Mouse (Mus musculus): ENCODE measurements around the gene Ldb3.

The Ldb3 gene

GRCm38 (mm10) chr14:34590017-34590570, 1.6 kb upstream of the Ldb3 start:
- DNase-seq = no peak

- no peak for DNase-seq
These were observed 767 bp upstream of the Ldb3 start for GRCm38 (mm10) chr14:34589185-34589713.

- no peak for DNase-seq
These were observed 477 bp downstream of the Ldb3 start for GRCm38 (mm10) chr14:34588005-34588404.

- no peak for DNase-seq
These were observed 1.6 kb downstream of the Ldb3 start for GRCm38 (mm10) chr14:34586871-34587270.

GRCm38 (mm10) chr14:34585358-34586105, 3.0 kb downstream of the Ldb3 start:
- DNase-seq = no peak

GRCm38 (mm10) chr14:34582740-34583427, 5.6 kb downstream of the Ldb3 start:
- DNase-seq = no peak

GRCm38 (mm10) chr14:34576858-34577257, 11.6 kb downstream of the Ldb3 start:
- no peak for DNase-seq

GRCm38 (mm10) chr14:34574068-34574467, 14.4 kb downstream of the Ldb3 start:
- no peak for DNase-seq

- DNase-seq = no peak
These were observed 15.1 kb downstream of the Ldb3 start for GRCm38 (mm10) chr14:34573348-34573913.

GRCm38 (mm10) chr14:34571610-34572387, 16.7 kb downstream of the Ldb3 start:
- no peak for DNase-seq

GRCm38 (mm10) chr14:34570903-34571302, 17.6 kb downstream of the Ldb3 start:
- DNase-seq = no peak

GRCm38 (mm10) chr14:34570294-34570693, 18.2 kb downstream of the Ldb3 start:
- DNase-seq = peak; percentile 86

GRCm38 (mm10) chr14:34569534-34570194, 18.8 kb downstream of the Ldb3 start:
- no peak for DNase-seq

- DNase-seq = no peak
These were observed 19.9 kb downstream of the Ldb3 start for GRCm38 (mm10) chr14:34568626-34569025.

- DNase-seq = no peak
These were observed 20.8 kb downstream of the Ldb3 start for GRCm38 (mm10) chr14:34567697-34568096.

- DNase-seq = no peak
These were observed 22.0 kb downstream of the Ldb3 start for GRCm38 (mm10) chr14:34566530-34566929.

- peak; percentile 52 for DNase-seq
These were observed 22.8 kb downstream of the Ldb3 start for GRCm38 (mm10) chr14:34565711-34566110.

- peak; percentile 43 for DNase-seq
These were observed 23.8 kb downstream of the Ldb3 start for GRCm38 (mm10) chr14:34564646-34565045.

GRCm38 (mm10) chr14:34562393-34562792, 26.1 kb downstream of the Ldb3 start:
- DNase-seq = no peak

- no peak for DNase-seq
These were observed 26.8 kb downstream of the Ldb3 start for GRCm38 (mm10) chr14:34561647-34562046.

GRCm38 (mm10) chr14:34558947-34559346, 29.5 kb downstream of the Ldb3 start:
- DNase-seq = no peak

- DNase-seq = no peak
These were observed 33.3 kb downstream of the Ldb3 start for GRCm38 (mm10) chr14:34555211-34555610.
